Mouse (Mus musculus): ENCODE measurements around the gene Pglyrp2. TPM values are rescaled to one million over a fixed set of nuclear protein-coding genes. Genes with fewer than 3 reads are reported as not detected.

The Pglyrp2 gene
- polyA plus RNA-seq, 1 experiment from 2014 or later, result 0.30 TPM

DNA sequence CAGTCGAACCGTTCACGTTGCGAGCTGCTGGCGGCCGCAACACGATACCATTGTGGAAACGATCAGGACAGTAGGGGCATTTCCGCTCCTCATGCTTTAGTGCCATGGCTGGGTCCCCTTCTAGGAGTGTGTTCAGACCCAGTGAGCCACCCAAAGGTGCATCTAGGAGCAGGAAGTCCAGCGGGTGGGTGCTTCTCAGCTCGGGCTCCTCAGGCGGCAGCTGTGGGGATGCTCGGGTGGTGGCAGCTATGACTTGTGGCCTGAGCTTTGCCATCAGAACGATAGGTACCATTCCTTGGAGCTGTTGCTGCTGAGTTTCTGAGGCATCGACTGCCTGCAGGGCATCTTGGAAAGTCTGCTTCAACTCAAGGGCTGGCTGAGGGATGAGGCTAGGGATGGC, 47.5 kb downstream of the Pglyrp2 start:
- DNase-seq (ENCODE audit: low spot score), result no peak

DNA sequence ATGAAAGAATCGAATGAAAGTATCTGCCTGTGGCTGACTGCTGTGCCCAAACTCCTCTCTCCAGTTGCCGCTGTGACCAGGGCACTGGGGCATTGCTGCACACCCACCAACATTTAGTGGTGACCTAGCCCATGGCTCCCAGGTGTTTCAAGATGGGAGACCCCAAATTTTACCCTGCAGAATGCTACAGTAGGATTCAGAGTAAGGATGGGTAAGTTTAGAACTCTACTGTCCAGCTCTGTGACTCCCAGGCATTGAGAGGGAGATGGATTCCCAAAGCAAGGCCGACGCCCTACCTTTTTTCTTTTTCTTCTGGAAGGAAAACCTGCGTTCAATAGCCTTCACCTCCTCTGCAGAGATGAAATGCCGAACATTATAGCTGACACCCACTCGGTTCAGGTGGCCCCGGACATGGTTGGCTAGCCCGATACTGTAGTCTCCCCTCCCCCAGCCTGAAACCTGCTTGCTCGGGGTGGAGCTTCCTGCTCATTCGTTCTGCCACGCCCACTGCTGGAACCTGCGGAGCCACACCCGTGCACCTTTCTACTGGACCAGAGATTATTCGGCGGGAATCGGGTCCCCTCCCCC, 54.9 kb downstream of the Pglyrp2 start:
- H3K4me3 ChIP-seq (ENCODE audit: low read depth, low read length), result peak overlapping the region; percentile 33
- DNase-seq (ENCODE audit: low spot score), result peak; percentile 74
- peaks cover 4% of the 10 kb centered on the region for H3K4me1 ChIP-seq (replicated peaks; ENCODE audit: control insufficient read depth, insufficient read depth, low read length)
- 0 out of 2 replicates have a peak, but pooled peaks cover 5% of the 10 kb centered on the region for H3K36me3 ChIP-seq (ENCODE audit: control insufficient read depth, insufficient read depth, low read length)
- no peaks in the 10 kb centered on the region for H3K27me3 ChIP-seq (replicated peaks; ENCODE audit: control insufficient read depth, insufficient read depth, low read length)
- peak; percentile 81 for ATAC-seq (replicated peaks; ENCODE audit: low FRiP score, low TSS enrichment, low read depth)
- H3K9me3 ChIP-seq (ENCODE audit: control insufficient read depth, low read length), result no peaks in the 10 kb centered on the region
- H3K27ac ChIP-seq (ENCODE audit: low read depth), result peak overlapping the region; percentile 43; the same call in 1 of the 2 replicates
- 17% methylated on average over 10 of the region's 17 CpGs for WGBS
- H3K4me2 ChIP-seq (ENCODE audit: low read length), result peak overlapping the region; percentile 43
- peak overlapping the region; percentile 37 for H3K9ac ChIP-seq (ENCODE audit: low read length)

More for the DNA sequence above, 47.5 kb downstream of the Pglyrp2 start:
- no peaks in the 10 kb centered on the region for H3K27me3 ChIP-seq (replicated peaks; ENCODE audit: control insufficient read depth, insufficient read depth, low read length)
- no peaks in the 10 kb centered on the region for H3K9me3 ChIP-seq (ENCODE audit: control insufficient read depth, low read length)
- no peak overlapping the region for H3K9ac ChIP-seq (ENCODE audit: low read length)
- H3K4me2 ChIP-seq (ENCODE audit: low read length), result no peak overlapping the region
- no peak overlapping the region for H3K27ac ChIP-seq (ENCODE audit: low read depth)
- H3K4me3 ChIP-seq (ENCODE audit: low read depth, low read length), result no peak overlapping the region
- H3K4me1 ChIP-seq (replicated peaks; ENCODE audit: control insufficient read depth, insufficient read depth, low read length), result no peaks in the 10 kb centered on the region
- ATAC-seq (replicated peaks; ENCODE audit: low FRiP score, low TSS enrichment, low read depth), result no peak
- peaks cover 12% of the 10 kb centered on the region for H3K36me3 ChIP-seq (ENCODE audit: control insufficient read depth, insufficient read depth, low read length)
- WGBS, result 87% methylated on average over 15 of the region's 15 CpGs

DNA sequence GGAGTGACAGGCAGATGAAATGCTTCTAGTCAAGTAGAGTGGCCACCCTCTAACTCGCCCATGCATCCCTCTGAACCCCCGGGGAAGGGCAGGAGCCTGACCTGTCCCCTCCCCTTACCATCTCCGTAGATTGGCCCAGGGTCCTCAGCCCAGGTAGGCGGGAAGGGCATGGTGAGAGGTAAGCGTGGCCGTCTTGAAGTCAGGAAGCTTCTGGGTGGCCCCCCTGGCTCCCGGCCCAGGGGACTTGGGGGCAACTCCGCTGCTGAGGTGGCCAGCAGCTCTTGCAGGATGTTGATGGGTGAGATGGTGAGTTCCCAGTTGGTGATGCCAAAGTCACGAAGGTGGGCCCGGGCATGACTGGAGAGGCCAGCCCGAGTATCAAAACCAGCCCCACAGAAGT, 56.3 kb downstream of the Pglyrp2 start:
- DNase-seq (ENCODE audit: low spot score) (no peak), ATAC-seq (replicated peaks; ENCODE audit: low FRiP score, low TSS enrichment, low read depth) (no peak)
- Histone ChIP-seq H3K27me3 (replicated peaks; ENCODE audit: control insufficient read depth, insufficient read depth, low read length) (no peaks in the 10 kb centered on the region), H3K4me3 (ENCODE audit: low read depth, low read length) (no peak overlapping the region), H3K27ac (ENCODE audit: low read depth) (no peak overlapping the region), H3K9ac (ENCODE audit: low read length) (no peak overlapping the region), H3K36me3 (ENCODE audit: control insufficient read depth, insufficient read depth, low read length) (peaks cover 5% of the 10 kb centered on the region; the same call in 1 of the 2 replicates), H3K9me3 (ENCODE audit: control insufficient read depth, low read length) (no peaks in the 10 kb centered on the region), H3K4me1 (replicated peaks; ENCODE audit: control insufficient read depth, insufficient read depth, low read length) (peaks cover 12% of the 10 kb centered on the region), H3K4me2 (ENCODE audit: low read length) (no peak overlapping the region)
- 85% methylated on average over 11 of the region's 11 CpGs for WGBS

DNA sequence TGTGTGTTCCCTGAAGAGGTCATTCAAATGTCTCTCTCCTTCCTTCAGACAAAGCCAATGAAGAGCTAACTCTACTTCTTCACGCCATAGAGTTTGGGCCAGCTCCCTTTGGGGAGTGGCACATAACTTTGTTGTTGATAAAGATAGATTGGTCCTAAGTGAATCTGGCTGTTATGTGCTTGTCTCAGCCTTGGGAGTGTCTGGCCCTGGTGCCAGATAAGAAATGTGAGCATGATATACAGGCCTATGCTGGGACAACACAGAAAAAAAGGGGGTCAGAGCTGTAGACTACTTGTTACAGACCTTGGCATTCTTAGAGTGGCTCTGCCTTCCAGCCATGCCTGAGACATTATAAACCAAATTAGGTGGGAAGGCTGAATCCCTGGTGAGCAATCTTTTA, 58.7 kb downstream of the Pglyrp2 start:
- no peak overlapping the region for H3K27ac ChIP-seq (ENCODE audit: low read depth)
- WGBS, result 57% methylated on average over 1 of the region's 1 CpGs
- ATAC-seq (replicated peaks; ENCODE audit: low FRiP score, low TSS enrichment, low read depth), result no peak

DNA sequence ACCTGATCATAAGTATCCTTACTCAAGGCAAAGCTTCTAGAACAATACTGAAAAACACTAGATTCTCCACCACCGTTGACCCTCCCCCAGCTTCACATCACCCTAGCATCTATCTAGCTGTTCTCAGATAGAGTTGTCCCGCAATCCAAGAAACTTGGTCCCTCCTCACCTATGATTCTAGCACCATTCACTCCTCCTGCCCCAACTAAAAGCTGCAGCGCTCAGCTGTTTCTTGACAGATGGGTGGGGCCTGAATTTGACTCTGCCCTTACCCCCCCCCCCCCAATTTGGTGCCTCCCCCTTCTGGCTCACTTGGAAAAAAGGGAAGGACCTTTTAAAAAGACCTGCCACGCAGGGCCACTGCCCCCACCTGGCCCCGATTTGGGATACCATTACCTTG, 59.1 kb downstream of the Pglyrp2 start:
- DNase-seq (ENCODE audit: low spot score), result no peak
- Histone ChIP-seq H3K36me3 (ENCODE audit: control insufficient read depth, insufficient read depth, low read length) (peaks cover 31% of the 10 kb centered on the region), H3K4me3 (ENCODE audit: low read depth, low read length) (peak overlapping the region; percentile 94), H3K4me2 (ENCODE audit: low read length) (peak overlapping the region; percentile 40), H3K27me3 (replicated peaks; ENCODE audit: control insufficient read depth, insufficient read depth, low read length) (no peaks in the 10 kb centered on the region), H3K9ac (ENCODE audit: low read length) (no peak overlapping the region), H3K9me3 (ENCODE audit: control insufficient read depth, low read length) (no peaks in the 10 kb centered on the region), H3K4me1 (replicated peaks; ENCODE audit: control insufficient read depth, insufficient read depth, low read length) (peaks cover 15% of the 10 kb centered on the region), H3K27ac (ENCODE audit: low read depth) (peak overlapping the region; percentile 44; the same call in 1 of the 2 replicates)
- 63% methylated on average over 5 of the region's 5 CpGs for WGBS
- ATAC-seq (replicated peaks; ENCODE audit: low FRiP score, low TSS enrichment, low read depth), result 0 out of 2 replicates have a peak, but pooled peaks have one; percentile 26

More for the DNA sequence above, 58.7 kb downstream of the Pglyrp2 start:
- no peak overlapping the region for H3K4me3 ChIP-seq (ENCODE audit: low read depth, low read length)
- H3K4me1 ChIP-seq (replicated peaks; ENCODE audit: control insufficient read depth, insufficient read depth, low read length), result peaks cover 15% of the 10 kb centered on the region
- H3K9me3 ChIP-seq (ENCODE audit: control insufficient read depth, low read length), result no peaks in the 10 kb centered on the region
- peaks cover 27% of the 10 kb centered on the region for H3K36me3 ChIP-seq (ENCODE audit: control insufficient read depth, insufficient read depth, low read length)
- no peak overlapping the region for H3K9ac ChIP-seq (ENCODE audit: low read length)
- no peak for DNase-seq (ENCODE audit: low spot score)
- no peaks in the 10 kb centered on the region for H3K27me3 ChIP-seq (replicated peaks; ENCODE audit: control insufficient read depth, insufficient read depth, low read length)
- no peak overlapping the region for H3K4me2 ChIP-seq (ENCODE audit: low read length)

DNA sequence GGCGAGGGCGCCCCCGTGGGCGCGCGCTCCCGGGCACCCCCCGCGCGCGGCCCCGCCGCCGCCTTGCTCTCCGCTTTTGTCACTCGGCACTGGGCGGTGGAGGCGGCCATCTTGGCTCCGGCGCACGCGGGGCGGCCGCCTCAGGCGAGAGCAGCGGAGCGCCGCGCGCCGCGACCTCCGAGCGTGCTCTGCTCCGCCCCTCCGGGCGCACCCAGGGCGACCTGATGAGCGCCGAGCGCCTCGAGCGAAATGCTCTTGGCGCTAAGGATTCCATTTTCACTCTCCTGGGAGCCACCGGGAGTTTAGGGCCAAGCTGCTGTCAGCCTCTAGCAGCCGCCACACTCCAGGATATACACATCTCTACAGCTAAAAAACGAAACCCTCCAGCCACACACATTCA, 59.6 kb downstream of the Pglyrp2 start:
- H3K27me3 ChIP-seq (replicated peaks; ENCODE audit: control insufficient read depth, insufficient read depth, low read length), result no peaks in the 10 kb centered on the region
- ATAC-seq (replicated peaks; ENCODE audit: low FRiP score, low TSS enrichment, low read depth), result peak; percentile 90
- peak; percentile 88 for DNase-seq (ENCODE audit: low spot score)
- peaks cover 15% of the 10 kb centered on the region for H3K4me1 ChIP-seq (replicated peaks; ENCODE audit: control insufficient read depth, insufficient read depth, low read length)
- H3K9me3 ChIP-seq (ENCODE audit: control insufficient read depth, low read length), result no peaks in the 10 kb centered on the region
- WGBS, result under 1% methylated on average over 44 of the region's 47 CpGs
- peak overlapping the region; percentile 57 for H3K27ac ChIP-seq (ENCODE audit: low read depth)
- H3K4me3 ChIP-seq (ENCODE audit: low read depth, low read length), result peak overlapping the region; percentile 94
- H3K4me2 ChIP-seq (ENCODE audit: low read length), result peak overlapping the region; percentile 40
- H3K36me3 ChIP-seq (ENCODE audit: control insufficient read depth, insufficient read depth, low read length), result peaks cover 36% of the 10 kb centered on the region
- H3K9ac ChIP-seq (ENCODE audit: low read length), result peak overlapping the region; percentile 97

DNA sequence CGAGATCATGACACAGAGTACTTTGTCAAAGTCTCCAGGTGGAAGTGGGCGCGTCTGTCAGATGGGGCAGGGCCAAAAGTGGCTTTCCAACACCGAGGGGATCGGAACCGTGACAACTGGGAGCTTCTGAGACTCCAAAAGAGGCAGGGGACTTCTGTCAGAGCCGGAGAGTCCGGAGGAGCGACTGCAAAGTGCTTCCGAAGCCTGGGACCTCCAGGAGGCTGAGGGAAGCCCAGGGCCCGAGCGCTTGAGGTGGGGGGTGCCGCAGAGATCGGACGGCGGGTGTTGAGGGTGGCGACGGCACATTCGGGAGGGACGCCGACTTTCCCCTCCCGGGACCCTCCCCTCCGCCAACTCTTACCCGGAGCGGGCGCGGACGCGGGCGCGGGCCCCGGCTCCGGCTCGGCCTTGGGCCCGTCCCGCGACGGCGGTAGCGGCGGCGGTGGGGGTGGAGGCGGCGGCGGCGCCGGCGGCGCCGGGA, 60.1 kb downstream of the Pglyrp2 start:
- peaks cover 15% of the 10 kb centered on the region for H3K4me1 ChIP-seq (replicated peaks; ENCODE audit: control insufficient read depth, insufficient read depth, low read length)
- H3K27ac ChIP-seq (ENCODE audit: low read depth), result peak overlapping the region; percentile 57
- peak overlapping the region; percentile 91 for H3K4me2 ChIP-seq (ENCODE audit: low read length)
- ATAC-seq (replicated peaks; ENCODE audit: low FRiP score, low TSS enrichment, low read depth) (peak; percentile 54), DNase-seq (ENCODE audit: low spot score) (peak; percentile 70)
- no peaks in the 10 kb centered on the region for H3K9me3 ChIP-seq (ENCODE audit: control insufficient read depth, low read length)
- no peaks in the 10 kb centered on the region for H3K27me3 ChIP-seq (replicated peaks; ENCODE audit: control insufficient read depth, insufficient read depth, low read length)
- H3K4me3 ChIP-seq (ENCODE audit: low read depth, low read length), result peak overlapping the region; percentile 94
- H3K36me3 ChIP-seq (ENCODE audit: control insufficient read depth, insufficient read depth, low read length), result peaks cover 41% of the 10 kb centered on the region
- H3K9ac ChIP-seq (ENCODE audit: low read length), result peak overlapping the region; percentile 97
- 0% methylated on average over 26 of the region's 50 CpGs for WGBS

DNA sequence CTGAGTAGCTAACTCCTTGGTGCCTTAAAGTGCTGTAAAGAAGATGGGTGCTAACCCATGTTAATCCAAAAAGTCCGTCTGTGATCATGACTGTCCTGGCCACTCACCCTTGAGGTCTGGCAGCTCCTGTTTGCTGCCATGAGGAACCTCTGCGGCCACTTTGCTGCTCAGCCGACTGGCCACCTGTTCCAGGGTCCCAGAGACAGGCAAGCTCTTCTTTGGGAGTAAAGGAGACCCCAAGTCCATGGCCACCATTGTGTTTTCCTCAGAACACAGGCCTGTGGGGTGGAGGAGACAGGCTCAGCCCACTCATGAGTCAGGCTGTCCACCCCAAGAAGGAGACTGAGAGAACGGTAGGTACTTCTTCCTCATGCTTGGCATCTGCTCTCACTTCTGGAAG, 61.3 kb downstream of the Pglyrp2 start:
- 78% methylated on average over 4 of the region's 4 CpGs for WGBS
- Histone ChIP-seq H3K9ac (ENCODE audit: low read length) (peak overlapping the region; percentile 97), H3K27ac (ENCODE audit: low read depth) (no peak overlapping the region), H3K27me3 (replicated peaks; ENCODE audit: control insufficient read depth, insufficient read depth, low read length) (no peaks in the 10 kb centered on the region), H3K4me3 (ENCODE audit: low read depth, low read length) (0 out of 2 replicates have a peak overlapping the region, but pooled peaks have one; percentile 94), H3K4me2 (ENCODE audit: low read length) (peak overlapping the region; percentile 91), H3K4me1 (replicated peaks; ENCODE audit: control insufficient read depth, insufficient read depth, low read length) (peaks cover 15% of the 10 kb centered on the region), H3K36me3 (ENCODE audit: control insufficient read depth, insufficient read depth, low read length) (peaks cover 51% of the 10 kb centered on the region), H3K9me3 (ENCODE audit: control insufficient read depth, low read length) (no peaks in the 10 kb centered on the region)
- DNase-seq (ENCODE audit: low spot score) (no peak), ATAC-seq (replicated peaks; ENCODE audit: low FRiP score, low TSS enrichment, low read depth) (no peak)
